In genomic region chr15:99241249-99241648, GRCm38 (mm10) we compare ENCODE assay signal across 23 mouse cellular contexts. TPM values are rescaled to one million over a fixed set of nuclear protein-coding genes. Genes with fewer than 3 reads are reported as not detected.
"Had no signal": no experiment of that assay in that cellular context is flagged by ENCODE, and none has a peak within 500 bp of the region (broad histone marks: within the 10 kb centered on the region; RNA-seq: fewer than 3 reads in every experiment).

No protein-coding gene starts in this region.

- DNase-seq: lung, embryonic 14.5 days; lung, postnatal 10 days; lung, postnatal 4 days; midbrain, embryonic 14.5 days; retina, postnatal 1 day; right cerebral cortex, adult 18-20 months; right cerebral cortex, postnatal 25 days; right cerebral cortex, postnatal 4 days; spleen, adult 18-20 months; thymus, adult 18-20 months; thymus, postnatal 14 days; thymus, postnatal 36 days had no signal

- H3K9me3 ChIP-seq: midbrain, embryonic 10.5 days; midbrain, embryonic 12.5 days; neural tube, embryonic 13.5 days; neural tube, embryonic 15.5 days had no signal

- H3K27ac ChIP-seq: midbrain, embryonic 10.5 days; midbrain, embryonic 12.5 days; neural tube, embryonic 13.5 days; neural tube, embryonic 15.5 days had no signal

- H3K4me3 ChIP-seq: midbrain, embryonic 10.5 days; midbrain, embryonic 12.5 days; myocyte; neural tube, embryonic 13.5 days; neural tube, embryonic 15.5 days had no signal

- H3K4me2 ChIP-seq: lung, embryonic 14.5 days; midbrain, embryonic 12.5 days; neural tube, embryonic 13.5 days; neural tube, embryonic 15.5 days had no signal

- H3K4me1 ChIP-seq: midbrain, embryonic 10.5 days; midbrain, embryonic 12.5 days; neural tube, embryonic 13.5 days; neural tube, embryonic 15.5 days had no signal

- ATAC-seq: midbrain, embryonic 16.5 days had no signal

- H3K27me3 ChIP-seq: midbrain, embryonic 12.5 days; neural tube, embryonic 13.5 days; neural tube, embryonic 15.5 days had no signal

- H3K9ac ChIP-seq: lung, embryonic 14.5 days; midbrain, embryonic 12.5 days; neural tube, embryonic 13.5 days; neural tube, embryonic 15.5 days had no signal

RNA-seq across cellular contexts. Expression of gene Kcnh3, which starts 16.6 kb away (rescaled TPM):
- total RNA-seq: megakaryocyte, adult 5-6 weeks; megakaryocyte-erythroid progenitor cell, adult 5-6 weeks had no signal

RNA-seq across cellular contexts. Expression of gene Fam186b, which starts 54.4 kb away (rescaled TPM):
- total RNA-seq: megakaryocyte, adult 5-6 weeks; megakaryocyte-erythroid progenitor cell, adult 5-6 weeks had no signal
- polyA plus RNA-seq: neural tube, embryonic 11.5 days; small intestine, adult 2 months; stomach, embryonic 14.5 days had no signal
